Mouse (Mus musculus) heart, embryonic 15.5 days (tissue): ENCODE results near the gene B3gnt5. TPM values are rescaled to one million over a fixed set of nuclear protein-coding genes. Genes with fewer than 3 reads are reported as not detected.
A peak's percentile ranks its signal among the peaks of the same experiment; 100 is the strongest.
"Not testable (repeated sequence)": the region's sequence is repeated elsewhere in the genome, so short reads cannot be mapped to it uniquely, and the experiment has no call there.

Source experiments
- ATAC-seq: fragments of 200-750 bp; cut with Nextera tagmentation; replicated peaks from 2 replicates; pipeline ENCODE4 v1.8.0; 2017; ENCODE audit warnings: low read depth, moderate TSS enrichment; ENCODE audit not compliant: insufficient number of reproducible peaks, insufficient read depth, low FRiP score
- H3K27ac ChIP-seq: fragments of 300-500 bp; sonication (generic); 2 replicates; pipeline ENCODE4 v1.5.1; 2015; ENCODE audit warnings: mild to moderate bottlenecking, inconsistent platforms
- H3K27me3 ChIP-seq: fragments of 300-500 bp; sonication (generic); 2 replicates; pipeline ENCODE4 v1.6.1; 2015; ENCODE audit warnings: inconsistent platforms
- H3K36me3 ChIP-seq: fragments of 300-500 bp; sonication (generic); 2 replicates; pipeline ENCODE4 v1.6.1; 2015; ENCODE audit warnings: mild to moderate bottlenecking, inconsistent platforms
- H3K4me1 ChIP-seq: fragments of 300-500 bp; sonication (generic); replicated peaks from 2 replicates; pipeline ENCODE4 v1.6.1; 2015; ENCODE audit warnings: inconsistent platforms
- H3K4me2 ChIP-seq: fragments of 300-500 bp; sonication (generic); 2 replicates; pipeline ENCODE4 v1.6.1; 2015; ENCODE audit warnings: inconsistent platforms, mild to moderate bottlenecking, moderate library complexity
- H3K4me3 ChIP-seq: fragments of 300-500 bp; sonication (generic); 2 replicates; pipeline ENCODE4 v1.5.1; 2015; ENCODE audit warnings: mild to moderate bottlenecking, inconsistent platforms
- H3K9ac ChIP-seq: fragments of 300-500 bp; sonication (generic); 2 replicates; pipeline ENCODE4 v1.6.1; 2015; ENCODE audit warnings: mild to moderate bottlenecking, inconsistent platforms
- H3K9me3 ChIP-seq: fragments of 300-500 bp; sonication (generic); replicated peaks from 2 replicates; pipeline ENCODE4 v1.6.1; 2016; ENCODE audit warnings: inconsistent platforms
- WGBS: fragments of 180-500 bp; shearing (Covaris S2); methylation state at CpG from one replicate; pipeline ENCODE4 v1.1.7; 2015; ENCODE audit warnings: mixed read lengths; 5-methylcytosine and 5-hydroxymethylcytosine counted together
- polyA plus RNA-seq: library from polyadenylated mRNA; unstranded; fragments of >200 nt; fragmentation: Nextera tagmentation; extraction: Ambion mirVana; gene quantifications from 2 replicates; pipeline ENCODE4 v1.2.1, GENCODE M21; 2015

Gene B3gnt5
- 6.9 and 8.0 TPM in 2 replicates for polyA plus RNA-seq

DNA sequence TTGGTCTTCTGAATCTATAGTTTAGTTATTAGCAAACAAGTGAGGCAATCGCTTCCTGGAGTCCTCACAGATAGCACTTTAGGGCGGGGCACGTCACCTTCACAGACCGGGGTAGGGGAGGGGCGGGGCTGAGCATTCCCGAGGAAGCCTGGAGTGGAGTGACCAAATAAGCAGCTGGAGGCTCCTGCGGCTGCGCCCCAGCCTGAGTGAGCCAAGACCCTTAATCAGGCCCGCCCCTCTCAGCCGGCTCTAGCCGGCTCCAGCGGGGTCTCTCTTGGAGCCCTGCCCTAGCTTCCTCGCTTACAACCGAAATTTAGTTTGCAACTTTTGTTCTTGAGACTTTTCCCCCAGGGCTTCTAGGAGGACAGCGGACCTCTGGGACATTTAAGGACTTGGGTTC lies at the start of gene B3gnt5:
TSS of gene B3gnt5 (plus strand) at position 135 of the 400 bp plus-strand sequence.
- no peaks in the 10 kb centered on the region for H3K9me3 ChIP-seq
- no peaks in the 10 kb centered on the region for H3K27me3 ChIP-seq
- peak within 1 kb of the TSS; percentile 56 for H3K27ac ChIP-seq
- peak within 1 kb of the TSS; percentile 87 for H3K4me2 ChIP-seq
- peaks cover under 1% of the 10 kb centered on the region for H3K36me3 ChIP-seq
- under 1% methylated on average over 15 of the region's 15 CpGs for WGBS
- H3K4me3 ChIP-seq = peak within 1 kb of the TSS; percentile 65
- H3K4me1 ChIP-seq = peaks cover 9% of the 10 kb centered on the region
- peak within 1 kb of the TSS; percentile 62 for H3K9ac ChIP-seq
- ATAC-seq = peak; percentile 93

DNA sequence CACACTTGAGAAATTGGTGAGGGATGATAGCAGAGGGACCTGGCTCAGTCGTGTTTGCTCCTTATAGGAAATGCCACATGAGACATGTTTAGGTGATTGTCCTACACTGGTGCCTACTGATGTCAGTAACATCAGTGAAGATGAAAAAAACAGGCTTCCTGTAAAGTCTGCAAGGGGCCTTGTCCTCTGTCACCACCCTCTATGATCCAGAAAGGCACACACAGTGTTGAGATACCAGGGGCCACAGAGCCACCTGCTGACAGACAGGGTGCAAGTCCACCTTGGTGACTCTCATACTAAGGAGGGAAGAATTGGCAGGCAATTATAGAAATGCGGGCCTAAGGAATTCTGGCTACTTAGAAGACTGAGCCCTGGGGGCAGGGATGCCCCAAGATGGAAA lies 39.0 kb upstream of the B3gnt5 start:
- no peak; the same call in 1 of the 2 replicates for ATAC-seq
- Histone ChIP-seq H3K4me3 (no peak overlapping the region), H3K4me2 (no peak overlapping the region), H3K27me3 (no peaks in the 10 kb centered on the region), H3K4me1 (no peaks in the 10 kb centered on the region), H3K36me3 (no peaks in the 10 kb centered on the region), H3K27ac (no peak overlapping the region), H3K9ac (no peak overlapping the region), H3K9me3 (no peaks in the 10 kb centered on the region)
- WGBS = 23% methylated on average over 2 of the region's 2 CpGs

DNA sequence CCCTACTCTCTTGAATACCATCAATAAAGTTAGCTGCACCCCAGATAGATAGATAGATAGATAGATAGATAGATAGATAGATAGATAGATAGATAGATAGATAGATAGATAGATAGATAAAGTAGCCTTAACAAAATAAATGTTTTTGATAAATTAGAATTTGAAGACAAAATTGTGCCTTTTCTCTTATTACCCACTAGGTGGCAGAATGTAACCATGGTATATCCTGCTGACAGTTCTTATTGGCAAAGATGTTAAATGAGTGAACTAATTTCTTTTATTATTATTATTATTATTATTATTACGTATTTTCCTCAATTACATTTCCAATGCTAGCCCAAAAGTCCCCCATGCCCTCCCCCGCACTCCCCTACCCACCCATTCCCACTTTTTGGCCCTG lies 35.9 kb upstream of the B3gnt5 start:
- not testable (repeated sequence) for H3K36me3 ChIP-seq, H3K4me3 ChIP-seq, H3K27me3 ChIP-seq, H3K9me3 ChIP-seq, H3K4me2 ChIP-seq, H3K4me1 ChIP-seq, H3K27ac ChIP-seq, ATAC-seq, H3K9ac ChIP-seq
- 34% methylated on average over 2 of the region's 2 CpGs for WGBS

DNA sequence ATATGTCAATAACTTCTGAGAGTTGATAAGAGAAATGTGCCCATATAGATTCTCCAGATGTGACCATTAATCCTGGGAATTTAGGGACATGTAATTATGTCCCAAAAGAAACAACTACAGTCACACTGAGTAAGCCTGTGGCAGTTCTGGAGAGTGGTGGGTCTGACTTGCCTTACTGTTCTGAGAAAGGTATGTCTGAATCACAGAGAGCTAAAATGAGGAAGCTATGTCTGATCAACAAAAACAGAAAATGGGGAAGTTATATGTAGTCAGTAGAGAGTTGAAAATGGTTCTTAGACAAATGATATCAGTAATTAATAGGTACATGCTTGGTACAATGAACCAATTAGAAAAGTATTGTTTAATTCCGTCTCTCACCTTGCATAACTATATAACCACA lies 27.1 kb upstream of the B3gnt5 start:
- no peak overlapping the region for H3K27ac ChIP-seq
- no peak overlapping the region for H3K9ac ChIP-seq
- H3K27me3 ChIP-seq = no peaks in the 10 kb centered on the region
- no peak overlapping the region for H3K4me3 ChIP-seq
- no peaks in the 10 kb centered on the region for H3K4me1 ChIP-seq
- 67% methylated on average over 1 of the region's 1 CpGs for whole genome bisulfite sequencing
- no peak for ATAC-seq
- no peaks in the 10 kb centered on the region for H3K36me3 ChIP-seq
- no peaks in the 10 kb centered on the region for H3K9me3 ChIP-seq
- H3K4me2 ChIP-seq = no peak overlapping the region

DNA sequence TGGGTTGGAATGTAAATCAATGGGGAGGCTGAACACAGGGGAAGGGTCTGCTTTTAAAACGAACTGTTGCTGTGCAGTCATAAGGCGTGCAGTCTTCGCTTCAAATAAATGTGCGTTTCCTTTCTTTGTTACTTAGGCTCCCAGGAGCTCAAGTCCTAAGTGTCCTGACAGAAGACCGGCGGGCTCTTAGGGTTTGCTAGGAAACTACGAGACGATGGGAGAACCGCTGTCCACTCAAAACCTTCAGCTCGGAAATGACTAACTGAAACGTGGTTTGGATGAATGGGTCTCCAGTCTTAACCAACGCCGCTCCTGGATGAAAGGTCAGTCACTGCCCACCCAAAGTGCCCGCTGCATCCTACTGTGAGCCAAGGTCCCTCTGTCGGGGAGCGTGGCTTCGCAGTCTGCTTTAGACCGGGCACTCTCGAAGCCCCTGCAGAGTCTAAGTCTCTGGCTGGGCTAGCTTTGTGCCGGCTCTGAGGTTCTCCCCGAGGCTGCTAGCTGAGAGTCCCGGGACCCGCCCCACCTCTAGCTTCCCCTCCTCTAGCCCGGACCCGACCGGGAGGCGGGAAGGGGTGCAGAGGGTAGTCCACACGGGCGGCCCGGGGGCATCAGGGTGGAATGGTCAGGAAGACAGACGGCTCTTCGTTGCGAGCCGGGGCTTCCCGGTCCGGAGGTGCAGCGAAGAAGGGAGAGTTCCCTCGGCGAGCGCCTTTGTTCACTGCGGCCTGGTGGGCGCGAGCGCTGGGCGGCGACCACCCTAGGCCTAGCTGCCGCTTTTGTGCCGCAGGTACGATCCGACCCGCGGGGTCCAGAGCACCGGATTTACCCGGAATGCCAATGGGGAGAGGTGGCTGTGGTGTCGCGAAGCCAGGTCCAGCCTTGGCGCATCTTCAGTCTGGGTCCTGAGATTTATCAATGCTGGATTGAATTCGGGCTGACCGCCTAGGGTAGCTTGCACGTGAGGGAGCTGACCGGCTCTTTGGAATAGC lies 793 bp downstream of the B3gnt5 start:
- under 1% methylated on average over 60 of the region's 61 CpGs for WGBS
- Histone ChIP-seq H3K9ac (peak overlapping the region; percentile 62), H3K4me1 (peaks cover 9% of the 10 kb centered on the region), H3K4me2 (peak overlapping the region; percentile 87), H3K27me3 (no peaks in the 10 kb centered on the region), H3K9me3 (no peaks in the 10 kb centered on the region), H3K36me3 (peaks cover 7% of the 10 kb centered on the region), H3K4me3 (peak overlapping the region; percentile 65), H3K27ac (peak overlapping the region; percentile 56)
- peak; percentile 61 for ATAC-seq

DNA sequence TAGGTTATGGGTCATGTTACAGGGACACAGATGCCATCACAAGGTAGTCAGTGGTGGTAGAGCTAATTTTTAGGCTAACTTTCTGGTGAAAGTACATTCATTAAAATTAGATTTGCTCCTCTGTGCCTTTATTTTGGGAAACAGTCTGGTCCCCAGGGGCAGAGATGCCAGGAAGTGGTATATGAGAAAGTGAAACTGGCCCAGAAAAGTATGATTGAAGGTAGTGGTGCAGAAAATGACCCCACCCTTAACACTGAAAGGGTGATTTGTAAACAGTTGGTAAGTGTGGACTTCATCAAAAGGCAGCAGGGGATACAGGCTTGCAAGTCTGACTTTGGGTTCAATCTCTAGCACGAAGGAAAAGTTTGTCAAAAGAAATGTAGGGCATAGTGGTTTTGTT lies 1.7 kb downstream of the B3gnt5 start:
- Histone ChIP-seq H3K27ac (no peak overlapping the region), H3K4me1 (peaks cover 9% of the 10 kb centered on the region), H3K9me3 (no peaks in the 10 kb centered on the region), H3K9ac (peak overlapping the region; percentile 62), H3K36me3 (peaks cover 7% of the 10 kb centered on the region), H3K4me2 (peak overlapping the region; percentile 87), H3K4me3 (peak overlapping the region; percentile 65), H3K27me3 (no peaks in the 10 kb centered on the region)
- 54% methylated on average over 1 of the region's 1 CpGs for WGBS
- ATAC-seq = no peak

DNA sequence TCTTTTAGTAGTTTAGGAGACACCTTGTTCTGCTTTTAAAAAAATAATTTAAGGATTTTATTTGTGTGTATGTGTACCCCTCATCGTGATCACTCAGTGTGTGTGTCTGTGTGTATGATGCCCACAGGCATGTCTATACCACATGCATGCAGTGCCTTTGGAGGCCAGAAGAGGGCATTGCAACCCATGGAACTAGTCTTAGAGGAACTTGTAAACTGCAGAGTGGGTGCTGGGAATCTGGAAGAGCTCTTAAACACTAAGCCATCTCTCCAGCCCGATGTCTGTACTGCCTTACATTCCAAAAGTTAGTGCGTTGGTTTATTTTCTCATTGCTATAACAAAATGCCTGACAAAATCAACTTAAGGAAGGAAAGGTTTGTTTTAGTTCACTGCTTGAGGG lies 6.1 kb downstream of the B3gnt5 start:
- no peak for ATAC-seq
- no peak overlapping the region for H3K4me2 ChIP-seq
- 97% methylated on average over 3 of the region's 3 CpGs for WGBS

DNA sequence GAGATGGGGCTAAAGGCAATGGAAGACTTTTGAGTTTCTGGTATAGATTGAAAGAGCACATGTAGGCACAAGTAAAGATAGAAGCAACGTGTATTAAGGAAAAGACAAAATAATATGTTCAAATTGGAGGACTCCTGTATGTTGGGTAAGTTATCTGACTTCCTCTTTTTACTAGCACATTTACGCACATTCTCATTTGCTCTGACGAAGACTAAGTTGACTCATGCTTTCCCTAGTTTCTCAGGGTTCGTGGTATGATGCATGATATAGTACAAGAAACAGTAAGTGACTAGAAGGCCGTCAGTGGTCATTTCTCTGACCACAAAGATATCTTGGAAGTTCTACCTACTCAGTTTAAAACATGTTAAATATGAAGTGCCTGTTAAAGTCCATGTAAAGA lies 8.0 kb downstream of the B3gnt5 start:
- no peak for ATAC-seq
- 90% methylated on average over 5 of the region's 5 CpGs for WGBS

More for the DNA sequence above, 6.1 kb downstream of the B3gnt5 start:
- Histone ChIP-seq H3K4me1 (peaks cover 9% of the 10 kb centered on the region), H3K27me3 (no peaks in the 10 kb centered on the region), H3K9me3 (no peaks in the 10 kb centered on the region), H3K4me3 (no peak overlapping the region), H3K27ac (no peak overlapping the region), H3K36me3 (peaks cover 15% of the 10 kb centered on the region), H3K9ac (no peak overlapping the region)

DNA sequence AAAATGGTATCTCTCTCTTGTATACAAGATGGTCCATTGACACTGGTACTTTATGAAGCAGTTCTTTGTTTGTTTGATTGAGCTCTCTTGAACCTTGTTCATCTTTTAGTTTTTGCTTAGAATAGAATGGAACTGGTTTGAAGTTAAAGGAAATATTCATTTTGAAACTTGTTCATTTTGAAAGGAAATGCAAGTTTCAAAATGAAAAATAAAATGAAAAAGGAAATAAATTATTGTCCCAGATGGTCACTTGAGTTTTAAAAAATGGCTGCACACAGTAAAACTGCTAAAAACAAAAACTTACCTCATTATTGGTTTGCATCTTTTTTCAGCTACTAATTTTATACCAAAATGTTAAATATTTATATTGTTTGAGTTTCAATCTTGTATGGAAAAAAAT lies 12.0 kb downstream of the B3gnt5 start:
- no peak overlapping the region for H3K4me2 ChIP-seq
- no peak overlapping the region for H3K4me3 ChIP-seq
- H3K27me3 ChIP-seq = no peaks in the 10 kb centered on the region
- no peaks in the 10 kb centered on the region for H3K9me3 ChIP-seq
- no peak for ATAC-seq
- H3K36me3 ChIP-seq = peaks cover 7% of the 10 kb centered on the region
- H3K27ac ChIP-seq = no peak overlapping the region
- H3K4me1 ChIP-seq = no peaks in the 10 kb centered on the region
- no peak overlapping the region for H3K9ac ChIP-seq

More for the DNA sequence above, 8.0 kb downstream of the B3gnt5 start:
- peaks cover 15% of the 10 kb centered on the region for H3K36me3 ChIP-seq
- H3K27ac ChIP-seq = no peak overlapping the region
- no peak overlapping the region for H3K4me2 ChIP-seq
- no peak overlapping the region for H3K9ac ChIP-seq
- no peak overlapping the region for H3K4me3 ChIP-seq
- no peaks in the 10 kb centered on the region for H3K9me3 ChIP-seq
- H3K27me3 ChIP-seq = no peaks in the 10 kb centered on the region
- peaks cover 2% of the 10 kb centered on the region; the same call in 1 of the 2 replicates for H3K4me1 ChIP-seq

DNA sequence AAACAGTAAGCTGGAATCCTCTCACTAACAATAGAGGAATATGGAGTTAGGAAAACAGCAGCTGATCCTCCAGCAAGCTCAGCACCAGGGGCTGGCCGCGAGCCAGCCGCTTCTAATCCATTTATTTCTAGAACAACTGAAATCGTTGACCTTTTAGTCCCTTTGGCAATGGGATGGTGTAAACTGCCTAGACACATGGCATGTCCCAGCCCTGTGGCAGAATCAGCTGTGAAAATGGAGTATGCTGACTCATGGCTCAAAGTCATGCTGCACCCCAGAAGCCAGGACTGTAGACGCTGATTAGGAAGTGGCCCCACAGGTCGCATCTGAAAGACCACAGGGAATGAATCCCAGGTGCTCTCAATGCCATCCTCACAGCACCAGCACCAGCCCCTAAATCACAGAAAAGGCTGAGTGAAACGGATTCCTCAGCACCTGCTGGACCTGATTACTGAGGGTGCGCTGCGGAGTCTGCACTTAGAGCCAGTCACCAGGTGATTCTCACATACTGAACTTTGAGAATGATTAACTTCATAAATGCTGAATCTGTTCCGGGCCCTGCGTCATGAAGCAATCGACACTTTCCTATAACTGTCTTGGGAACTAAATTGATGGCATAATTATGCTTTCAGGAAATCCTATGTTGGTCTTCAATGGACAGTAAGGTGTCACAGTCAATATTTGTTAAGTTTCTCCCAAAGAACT lies 26.5 kb downstream of the B3gnt5 start:
- WGBS = 68% methylated on average over 12 of the region's 12 CpGs
- Histone ChIP-seq H3K36me3 (no peaks in the 10 kb centered on the region), H3K4me1 (no peaks in the 10 kb centered on the region), H3K4me2 (no peak overlapping the region), H3K27ac (no peak overlapping the region), H3K4me3 (no peak overlapping the region), H3K27me3 (no peaks in the 10 kb centered on the region), H3K9ac (no peak overlapping the region), H3K9me3 (no peaks in the 10 kb centered on the region)
- no peak for ATAC-seq

DNA sequence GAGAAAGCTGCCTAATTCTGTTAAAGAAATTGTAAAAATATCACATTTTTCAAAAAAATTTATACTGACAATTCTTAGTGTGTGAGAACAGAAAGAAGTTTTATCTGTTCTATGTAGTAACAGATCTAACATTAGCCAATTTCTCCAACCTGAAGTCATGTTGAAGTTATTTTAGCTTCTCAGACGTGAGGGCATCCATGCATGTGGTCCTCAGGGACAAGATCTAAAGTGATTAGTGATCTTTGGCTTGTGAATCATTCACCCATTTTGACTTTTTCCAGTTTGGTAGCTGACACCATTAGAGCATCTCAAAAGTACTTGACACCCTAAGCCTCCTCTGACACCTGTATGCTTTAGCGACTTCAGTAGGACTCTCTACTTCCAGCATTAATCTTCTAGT lies 29.9 kb downstream of the B3gnt5 start:
- Histone ChIP-seq H3K4me2 (no peak overlapping the region), H3K4me3 (no peak overlapping the region), H3K36me3 (no peaks in the 10 kb centered on the region), H3K9me3 (no peaks in the 10 kb centered on the region), H3K4me1 (no peaks in the 10 kb centered on the region), H3K27ac (no peak overlapping the region), H3K9ac (no peak overlapping the region), H3K27me3 (no peaks in the 10 kb centered on the region)
- 78% methylated on average over 2 of the region's 2 CpGs for WGBS
- ATAC-seq = no peak
